Mouse (Mus musculus): ENCODE results near the gene Tnni3. TPM values are rescaled to one million over a fixed set of nuclear protein-coding genes. Genes with fewer than 3 reads are reported as not detected.

Tnni3 gene
- polyA plus RNA-seq (2014; fragmentation: Illumina TruSeq; extraction: RNeasy Lipid Tissue Mini Kit (QIAGEN cat#74804)), result 9.6 TPM

DNA sequence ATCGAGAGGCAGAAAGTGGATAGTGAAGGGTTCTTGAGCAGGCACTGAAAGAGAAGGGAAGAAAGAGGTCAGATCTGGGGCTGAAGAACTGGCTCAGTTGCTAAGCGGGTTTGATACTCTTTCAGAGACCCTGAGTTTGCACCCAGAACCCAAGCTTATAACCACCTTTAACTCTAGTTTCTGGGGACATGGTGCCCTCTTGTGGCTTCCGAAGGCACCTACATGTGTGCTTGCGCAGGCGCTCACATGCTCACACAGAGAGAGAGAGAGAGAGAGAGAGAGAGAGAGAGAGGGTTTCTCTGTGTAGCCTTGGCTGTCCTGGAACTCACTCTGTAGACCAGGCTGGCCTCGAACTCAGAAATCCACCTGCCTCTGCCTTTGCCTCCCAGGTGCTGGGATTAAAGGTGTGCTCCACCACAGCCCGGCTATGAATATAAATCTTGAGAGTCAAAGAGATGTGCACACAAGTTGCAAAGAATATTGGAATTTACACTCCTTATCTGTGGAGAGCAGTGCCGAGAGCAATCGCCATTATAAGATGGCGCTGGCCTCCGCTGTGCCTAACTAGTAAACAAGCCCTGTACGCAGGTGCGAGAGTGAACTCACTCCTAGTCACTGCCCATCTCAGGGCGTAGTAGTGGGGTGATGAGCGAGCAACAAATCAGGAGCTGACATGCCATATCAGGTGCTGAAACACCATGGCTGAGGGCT is at the start of gene Tnni3:
Gene Tnni3 (minus strand): TSS at position 18 of the 711 bp plus-strand sequence.

DNA sequence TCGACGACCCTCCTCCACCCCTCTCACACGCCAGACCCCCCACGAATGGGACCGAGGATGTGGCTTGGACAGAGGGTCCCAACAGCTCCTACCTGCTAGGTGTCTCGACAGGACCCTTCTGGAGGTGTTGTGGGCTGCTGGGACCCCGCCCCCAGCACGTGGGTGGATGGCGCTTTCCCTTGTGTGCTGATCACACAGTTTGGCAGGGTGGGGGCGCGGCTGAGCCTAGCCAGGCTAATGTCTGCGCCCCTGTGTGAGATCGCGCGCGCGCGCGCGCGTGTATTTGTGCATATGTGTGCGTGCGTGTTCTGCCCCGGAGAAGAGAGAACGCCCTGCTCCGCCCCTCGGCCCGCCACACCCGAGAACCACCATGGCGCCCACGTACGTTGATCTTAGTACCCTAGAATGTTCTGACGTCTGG is 23.2 kb upstream of the Tnni3 start, which contains the start of gene Syt5:
Gene Syt5 (minus strand): TSS at position 321 of the 421 bp plus-strand sequence.

DNA sequence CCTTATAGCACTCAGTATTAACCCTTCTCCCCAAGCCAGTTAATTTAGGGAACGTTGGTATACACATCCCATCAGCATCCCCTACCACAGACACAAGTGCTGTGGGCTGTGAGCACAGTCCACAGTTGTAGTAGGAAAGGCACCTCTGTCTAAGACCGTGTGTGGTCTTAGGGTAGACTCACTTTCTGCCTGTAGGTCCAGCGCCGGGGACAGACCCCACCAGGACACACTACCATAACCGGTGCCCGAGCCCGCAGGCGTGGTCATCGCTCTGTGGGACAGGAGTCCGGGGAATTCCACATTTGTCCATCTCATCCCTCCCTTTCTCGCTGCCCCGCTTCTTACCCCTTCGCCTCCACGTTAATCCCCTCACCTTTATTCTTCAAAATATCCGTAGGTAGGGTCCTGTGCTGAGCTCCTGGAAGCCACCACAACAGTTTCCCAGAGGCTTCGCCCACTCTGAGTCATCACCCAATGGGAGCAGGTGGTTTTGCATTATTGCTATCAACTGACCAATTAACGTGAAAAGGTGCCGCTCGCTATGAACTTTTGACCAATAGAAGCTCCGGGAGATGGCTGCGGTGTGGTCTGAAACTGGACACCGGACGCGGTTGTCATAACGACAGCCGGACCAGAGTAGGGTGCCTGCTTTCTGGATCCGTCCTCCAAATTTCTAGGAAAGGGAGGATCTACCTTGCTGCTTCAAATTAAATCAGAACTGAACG is 8.1 kb upstream of the Tnni3 start, which contains the start of gene Dnaaf3:
Gene Dnaaf3 (minus strand): TSS at position 449 of the 725 bp plus-strand sequence.

DNA sequence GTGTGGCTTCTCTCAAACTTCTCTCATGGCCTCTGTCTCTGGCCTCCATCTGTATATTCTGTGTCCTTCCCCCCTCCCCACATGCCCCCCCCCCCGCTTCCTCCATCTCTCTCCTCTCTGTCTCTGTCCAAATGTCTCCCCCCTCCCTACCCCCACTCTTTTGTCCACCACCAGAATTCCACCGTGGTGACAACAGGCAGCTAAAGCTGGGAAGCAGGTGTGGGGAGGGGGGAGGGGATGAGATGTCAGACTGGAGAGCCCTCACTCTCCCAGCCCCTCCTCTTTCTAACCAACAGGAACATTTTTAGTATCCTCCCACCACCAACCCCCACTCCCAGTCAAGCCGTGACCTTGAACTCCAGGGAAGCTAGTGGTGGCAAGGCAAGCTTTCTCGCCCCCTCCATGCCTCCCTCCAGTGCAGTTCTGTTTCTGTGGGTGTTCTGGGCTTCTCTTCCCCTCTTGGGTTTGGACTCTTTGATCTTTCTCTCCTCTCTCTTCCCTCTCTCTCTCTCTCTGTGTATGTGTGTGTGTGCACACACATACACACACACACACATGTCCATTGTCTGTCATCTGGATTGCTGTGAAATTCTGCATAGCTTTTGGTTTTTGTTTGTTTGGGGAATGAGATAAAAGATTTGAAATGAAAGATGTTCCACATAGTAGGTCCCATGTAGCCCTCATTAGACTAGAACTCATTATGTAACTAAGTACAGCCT is 7.5 kb downstream of the Tnni3 start, which contains the start of gene Tnnt1:
Gene Tnnt1 (minus strand): TSS at position 51 of the 719 bp plus-strand sequence.

DNA sequence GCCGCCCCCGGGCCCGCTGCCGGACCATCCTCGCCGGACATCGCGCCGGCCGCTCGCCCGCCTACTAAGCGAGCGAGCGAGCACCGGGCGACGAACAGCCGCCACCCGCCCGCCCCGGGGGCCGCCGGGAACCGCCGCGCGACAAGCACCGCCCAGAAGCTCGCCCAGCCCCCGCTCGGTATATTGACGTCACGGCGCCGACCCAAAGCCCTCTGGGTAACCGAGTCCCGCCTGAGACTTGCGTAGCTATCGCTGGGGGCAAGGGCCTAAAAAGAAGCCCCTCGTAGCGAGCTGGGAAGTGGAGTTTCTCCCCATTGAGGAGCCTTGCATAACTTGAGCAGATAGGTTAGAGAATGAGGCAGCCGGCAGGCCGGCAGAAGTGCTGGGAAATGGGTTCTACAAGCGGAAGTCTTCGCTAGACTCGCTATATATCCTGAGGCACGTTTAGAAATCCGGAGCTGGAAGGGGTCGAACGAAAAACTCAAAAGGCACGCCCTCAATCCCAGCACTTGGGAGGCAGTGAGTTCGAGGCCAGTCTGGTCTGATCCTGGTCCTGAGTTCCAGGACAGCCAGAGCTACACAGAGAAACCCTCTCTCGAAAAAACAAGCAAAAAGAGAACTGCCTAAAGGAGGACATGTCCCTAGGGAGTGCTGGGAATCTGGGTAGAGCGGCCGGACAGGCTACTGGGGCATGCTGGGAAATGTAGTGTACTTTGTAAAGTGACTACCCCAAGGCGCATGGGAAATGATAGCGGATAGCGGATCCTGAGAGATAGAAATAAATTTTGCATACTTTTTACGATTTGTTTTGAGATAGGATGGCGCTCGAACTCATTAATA is 22.3 kb downstream of the Tnni3 start, which contains the start of gene Ppp1r12c:
Gene Ppp1r12c (minus strand): TSS at position 123 of the 840 bp plus-strand sequence.

Other genes with a start within 250 kb of the Tnni3 start
- gene Ncr1, start 186.5 kb downstream of the Tnni3 start, polyA plus RNA-seq (2014; fragmentation: Illumina TruSeq; extraction: RNeasy Lipid Tissue Mini Kit (QIAGEN cat#74804)), result 1.7 TPM
- 0.20 TPM for gene Gp6, start 126.5 kb downstream of the Tnni3 start, polyA plus RNA-seq (2014; fragmentation: Illumina TruSeq; extraction: RNeasy Lipid Tissue Mini Kit (QIAGEN cat#74804))
- 6.3 TPM for gene Rdh13, start 78.6 kb downstream of the Tnni3 start, polyA plus RNA-seq (2014; fragmentation: Illumina TruSeq; extraction: RNeasy Lipid Tissue Mini Kit (QIAGEN cat#74804))
- 2.7 TPM for gene Eps8l1, start 63.6 kb downstream of the Tnni3 start, polyA plus RNA-seq (2014; fragmentation: Illumina TruSeq; extraction: RNeasy Lipid Tissue Mini Kit (QIAGEN cat#74804))
- 3.7 TPM for gene Ppp1r12c, start 22.5 kb downstream of the Tnni3 start, polyA plus RNA-seq (2014; fragmentation: Illumina TruSeq; extraction: RNeasy Lipid Tissue Mini Kit (QIAGEN cat#74804))
- gene Tnnt1, start 7.8 kb downstream of the Tnni3 start, polyA plus RNA-seq (2014; fragmentation: Illumina TruSeq; extraction: RNeasy Lipid Tissue Mini Kit (QIAGEN cat#74804)), result 0.74 TPM
- not detected for gene Dnaaf3, start 8.2 kb upstream of the Tnni3 start, polyA plus RNA-seq (2014; fragmentation: Illumina TruSeq; extraction: RNeasy Lipid Tissue Mini Kit (QIAGEN cat#74804))
- gene Syt5, start 23.3 kb upstream of the Tnni3 start, polyA plus RNA-seq (2014; fragmentation: Illumina TruSeq; extraction: RNeasy Lipid Tissue Mini Kit (QIAGEN cat#74804)), result 0.26 TPM
- gene Ptprh, start 79.8 kb upstream of the Tnni3 start, polyA plus RNA-seq (2014; fragmentation: Illumina TruSeq; extraction: RNeasy Lipid Tissue Mini Kit (QIAGEN cat#74804)), result not detected
- not detected for gene Tmem86b, start 107.2 kb upstream of the Tnni3 start, polyA plus RNA-seq (2014; fragmentation: Illumina TruSeq; extraction: RNeasy Lipid Tissue Mini Kit (QIAGEN cat#74804))
- gene Ppp6r1, start 134.8 kb upstream of the Tnni3 start, polyA plus RNA-seq (2014; fragmentation: Illumina TruSeq; extraction: RNeasy Lipid Tissue Mini Kit (QIAGEN cat#74804)), result 10.6 TPM
- not detected for gene Hspbp1, start 160.8 kb upstream of the Tnni3 start, polyA plus RNA-seq (2014; fragmentation: Illumina TruSeq; extraction: RNeasy Lipid Tissue Mini Kit (QIAGEN cat#74804))
- gene Brsk1, start 166.4 kb upstream of the Tnni3 start, polyA plus RNA-seq (2014; fragmentation: Illumina TruSeq; extraction: RNeasy Lipid Tissue Mini Kit (QIAGEN cat#74804)), result 0.40 TPM
- not detected for gene Tmem150b, start 201.0 kb upstream of the Tnni3 start, polyA plus RNA-seq (2014; fragmentation: Illumina TruSeq; extraction: RNeasy Lipid Tissue Mini Kit (QIAGEN cat#74804))
- gene Kmt5c, start 215.9 kb upstream of the Tnni3 start, polyA plus RNA-seq (2014; fragmentation: Illumina TruSeq; extraction: RNeasy Lipid Tissue Mini Kit (QIAGEN cat#74804)), result 1.2 TPM
- gene Cox6b2, start 228.9 kb upstream of the Tnni3 start, polyA plus RNA-seq (2014; fragmentation: Illumina TruSeq; extraction: RNeasy Lipid Tissue Mini Kit (QIAGEN cat#74804)), result not detected
- not detected for gene Fam71e2, start 247.1 kb upstream of the Tnni3 start, polyA plus RNA-seq (2014; fragmentation: Illumina TruSeq; extraction: RNeasy Lipid Tissue Mini Kit (QIAGEN cat#74804))